Mouse (Mus musculus) gastrocnemius, adult 8-10 months (tissue): ENCODE data around the gene Fhdc1. TPM values are rescaled to one million over a fixed set of nuclear protein-coding genes. Genes with fewer than 3 reads are reported as not detected.

Source experiments
- DNase-seq, 2 experiments: peaks; one replicate each; pipeline ENCODE4 v3.0.0; 2022; ENCODE audit warnings: low spot score in 2 of 2
- total RNA-seq, 4 experiments: library from RNA; stranded (reverse); gene quantifications; 2 replicates each; pipeline ENCODE4 v1.2.4; 2022

Gene Fhdc1
- total RNA-seq: under 1 TPM in 3 of 4 experiments, not detected in 1; 0.09 to 0.15 (median 0.13) TPM

DNA sequence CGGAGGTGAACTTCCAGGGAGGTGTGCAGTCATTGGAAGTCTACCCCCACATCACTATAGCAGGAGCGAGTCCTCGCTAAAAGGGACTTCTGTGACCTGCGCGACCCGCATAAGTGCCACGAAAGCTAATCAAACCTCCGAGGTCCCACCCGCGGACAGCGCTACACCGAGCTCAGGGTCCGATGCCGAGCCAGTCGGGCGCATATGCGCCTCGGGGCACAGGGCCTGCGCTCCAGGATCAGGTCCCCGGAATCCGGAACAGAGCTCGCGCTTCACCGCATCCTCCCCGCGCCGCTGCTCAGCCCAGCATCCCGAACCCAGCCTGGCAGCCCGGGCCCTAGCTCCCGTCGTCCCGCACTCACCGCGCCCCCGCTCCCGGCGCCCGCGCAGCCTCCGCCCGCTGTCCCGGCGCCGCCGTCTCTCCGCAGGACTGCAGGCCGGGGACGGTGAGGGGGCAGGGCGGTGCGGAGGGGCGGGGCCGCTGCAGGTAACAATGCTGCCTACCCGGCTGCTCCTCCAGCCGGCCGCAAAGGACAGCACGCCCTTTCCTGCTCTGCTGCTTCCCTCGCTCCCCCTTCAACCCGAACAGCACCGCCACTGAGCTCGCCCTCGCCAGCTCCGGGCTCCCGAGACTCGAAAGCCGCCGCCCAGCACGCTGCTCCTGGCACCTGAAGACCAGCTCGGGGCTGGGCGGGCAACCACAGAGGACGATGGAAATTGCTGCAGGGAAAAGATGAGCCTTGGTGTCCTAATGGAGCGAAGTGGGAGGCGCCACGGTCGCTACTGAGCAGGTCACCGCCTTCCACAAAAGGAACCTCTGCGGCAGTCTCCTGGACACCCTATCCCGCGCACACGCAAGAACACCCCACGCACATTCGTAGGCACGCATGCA, at the start of gene Fhdc1:
Fhdc1 (minus strand) TSS at position 424 of the 892 bp plus-strand sequence.
- no peak for DNase-seq

DNA sequence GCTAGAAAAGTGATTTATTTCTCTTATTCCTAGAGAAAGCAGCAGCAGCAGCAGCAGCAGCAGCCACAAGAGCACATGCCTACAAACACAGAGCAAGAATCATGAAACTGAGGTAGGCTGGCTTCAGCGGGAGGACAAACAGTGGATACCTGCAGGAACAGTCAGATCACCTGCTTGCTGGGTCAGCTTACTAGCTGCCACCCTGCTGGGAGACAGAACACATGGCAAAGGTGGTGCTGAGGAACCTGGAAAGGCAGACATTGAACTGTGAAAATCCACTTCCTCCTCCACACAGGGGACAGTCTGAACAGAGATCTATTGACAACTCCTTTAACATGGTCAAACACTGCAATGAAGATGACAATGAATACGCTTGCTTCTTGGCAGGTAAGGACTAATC, 48.8 kb upstream of the Fhdc1 start:
- DNase-seq: no peak

DNA sequence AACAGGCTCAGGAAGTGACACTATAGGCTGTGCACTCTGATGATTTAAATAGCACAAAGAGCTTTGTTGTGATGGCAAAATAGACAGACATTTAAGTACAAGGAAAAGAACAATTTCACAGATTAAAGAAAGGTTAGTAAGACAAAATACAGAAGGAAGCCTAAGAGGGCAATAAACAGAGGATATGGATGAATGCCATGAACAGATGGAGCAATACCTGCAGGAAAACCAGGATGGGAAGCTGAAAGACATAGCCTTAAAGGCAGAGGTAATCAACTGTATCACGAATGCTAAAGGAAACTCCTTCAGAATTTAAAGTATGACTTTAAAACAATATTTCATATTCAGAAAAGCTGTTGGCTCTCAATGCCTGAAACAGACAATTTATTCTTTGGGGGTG, 44.7 kb upstream of the Fhdc1 start:
- DNase-seq: no peak

DNA sequence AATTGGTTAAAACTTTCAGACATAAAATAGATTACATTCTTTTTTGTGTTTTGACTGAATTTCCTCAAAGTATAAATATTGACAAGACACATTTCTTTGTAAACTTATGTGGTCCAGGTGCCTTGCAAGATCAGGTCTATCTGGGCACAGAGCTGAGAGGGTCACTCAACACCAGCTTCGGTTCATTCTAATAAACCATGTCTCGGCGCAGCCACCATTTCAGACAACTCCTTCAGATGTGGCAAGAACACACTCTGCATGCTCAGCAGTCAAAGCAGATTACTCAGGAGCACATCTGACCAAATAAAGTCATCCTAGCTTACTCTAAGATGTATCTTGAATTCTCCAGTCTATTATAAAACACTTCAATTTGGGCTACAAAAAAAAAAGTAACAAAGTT, 35.9 kb upstream of the Fhdc1 start:
- no peak for DNase-seq

DNA sequence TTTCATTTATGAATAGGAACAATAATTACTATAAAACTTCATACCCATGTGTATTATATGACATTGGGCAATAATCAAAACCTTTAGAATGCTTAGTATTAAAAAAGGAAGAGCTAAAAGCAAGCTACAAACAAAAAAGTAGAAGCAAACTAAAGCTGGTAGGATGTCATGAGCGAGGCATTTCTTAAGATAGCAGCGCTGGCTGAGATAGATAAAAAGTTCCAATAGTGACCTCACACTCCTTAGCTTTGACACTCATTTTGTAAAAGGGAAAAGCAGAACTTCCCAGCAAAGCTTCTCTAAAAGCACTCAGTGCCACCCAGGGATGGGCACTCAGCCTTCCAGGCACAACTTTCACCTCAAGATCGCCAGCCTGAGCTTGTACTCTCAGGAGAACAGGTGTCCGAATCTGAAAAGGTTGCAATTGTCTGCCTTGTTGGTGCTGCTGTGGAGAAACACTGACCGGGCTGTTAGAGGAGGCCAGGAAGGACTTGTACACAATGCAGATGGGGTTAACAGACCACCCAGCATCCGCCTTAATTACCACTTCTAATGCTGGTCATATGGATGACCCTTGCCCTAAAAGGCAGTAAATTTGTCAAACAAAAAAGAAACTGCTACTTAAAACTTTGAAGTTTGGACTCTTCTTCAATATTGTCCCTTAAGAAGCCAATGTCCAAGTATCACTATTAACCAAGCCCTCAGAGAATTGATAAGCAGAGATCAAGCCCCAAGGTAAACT, 32.7 kb upstream of the Fhdc1 start:
- no peak for DNase-seq

DNA sequence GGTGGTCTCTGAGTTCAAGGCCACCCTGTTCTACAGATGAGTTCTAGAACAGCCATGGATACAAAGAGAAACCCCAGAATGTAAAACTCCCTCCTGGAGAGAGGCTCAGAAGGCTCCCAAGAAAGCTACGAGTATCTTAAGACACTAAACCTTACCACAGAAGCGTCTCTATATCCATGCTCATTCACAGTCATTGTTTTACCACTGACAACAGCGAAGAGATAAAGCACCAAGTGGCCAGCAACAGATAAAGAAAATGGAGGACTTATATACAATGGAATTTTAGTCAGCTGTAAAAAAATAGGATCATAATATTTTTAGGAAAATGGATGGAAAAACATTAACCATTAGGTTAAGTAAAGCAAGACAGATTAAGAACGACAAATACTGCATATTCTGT, 25.0 kb upstream of the Fhdc1 start:
- DNase-seq: no peak

DNA sequence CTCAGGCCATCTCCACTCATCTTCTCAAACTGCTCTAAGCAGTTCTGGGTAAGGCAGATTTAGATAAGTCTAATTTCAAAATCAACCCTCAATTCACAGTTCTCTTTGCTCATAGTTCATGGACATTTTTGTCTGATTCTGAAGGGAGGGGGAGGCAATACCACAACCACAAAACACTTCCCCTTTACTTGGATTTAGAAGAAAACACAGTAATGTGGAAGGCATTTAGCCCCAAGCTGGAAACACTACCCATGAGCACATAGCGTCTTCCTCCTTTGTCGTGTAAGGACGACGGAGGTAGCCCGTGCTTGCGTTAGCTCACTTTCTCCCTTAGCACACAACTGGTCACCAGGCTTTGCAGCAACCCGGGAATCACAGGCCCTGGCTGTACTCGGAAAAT, 24.1 kb upstream of the Fhdc1 start:
- DNase-seq: no peak

DNA sequence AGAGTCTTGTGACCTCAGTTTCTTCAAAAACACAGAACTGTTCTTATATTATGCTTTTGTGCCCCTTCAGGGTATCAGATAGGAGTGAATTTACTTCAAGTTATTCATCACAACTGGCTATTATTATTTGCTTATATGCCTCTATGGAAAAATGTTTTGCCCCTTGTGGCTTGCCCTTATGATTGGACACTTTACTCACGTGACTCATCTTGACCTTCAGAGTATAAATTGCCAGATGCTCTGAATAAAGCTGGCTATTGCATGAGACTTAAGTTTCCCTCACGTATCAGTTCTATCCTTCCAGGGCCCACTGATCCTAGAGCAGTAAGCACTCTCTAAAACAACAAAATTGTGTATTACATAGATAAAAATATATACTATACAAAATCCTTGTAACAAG, 21.9 kb upstream of the Fhdc1 start:
- DNase-seq: no peak

DNA sequence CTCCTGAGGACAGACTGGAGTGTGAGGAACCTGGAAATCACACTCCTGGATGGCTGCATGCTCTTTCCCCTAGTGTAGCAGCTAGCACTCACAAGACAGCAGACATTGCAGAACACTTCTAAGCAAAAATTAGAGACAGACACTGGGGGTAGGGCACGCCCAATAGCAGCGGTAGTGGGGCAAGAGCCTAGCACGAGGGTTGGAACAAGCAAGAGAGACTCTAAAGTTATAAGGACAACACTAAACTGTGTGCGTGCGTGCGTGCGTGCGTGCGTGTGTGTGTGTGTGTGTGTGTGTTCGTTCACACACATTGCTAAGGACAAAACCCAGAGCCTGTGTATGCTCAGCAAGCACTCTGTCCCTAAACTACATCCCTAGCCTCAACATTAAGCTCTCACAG, 20.3 kb upstream of the Fhdc1 start:
- DNase-seq: no peak

DNA sequence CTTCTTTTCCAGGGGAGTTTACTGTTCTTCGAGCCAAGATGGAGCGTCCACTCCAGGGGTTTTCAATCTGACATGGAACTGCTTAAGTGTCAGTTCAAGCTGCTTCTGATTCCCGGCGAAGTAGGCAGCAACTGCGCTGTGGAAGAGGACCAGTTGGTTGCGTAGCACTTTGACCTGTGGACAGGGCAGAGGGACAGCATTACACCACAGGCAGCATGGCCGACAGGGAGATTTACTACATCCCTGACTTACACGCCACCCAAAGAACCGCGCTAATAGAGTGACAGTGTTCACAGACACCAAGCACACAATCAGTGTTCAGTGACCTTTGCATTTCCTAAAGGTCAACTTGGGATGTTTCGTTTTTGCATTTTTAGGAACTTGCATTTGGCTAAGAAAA, 17.5 kb upstream of the Fhdc1 start:
- no peak for DNase-seq

DNA sequence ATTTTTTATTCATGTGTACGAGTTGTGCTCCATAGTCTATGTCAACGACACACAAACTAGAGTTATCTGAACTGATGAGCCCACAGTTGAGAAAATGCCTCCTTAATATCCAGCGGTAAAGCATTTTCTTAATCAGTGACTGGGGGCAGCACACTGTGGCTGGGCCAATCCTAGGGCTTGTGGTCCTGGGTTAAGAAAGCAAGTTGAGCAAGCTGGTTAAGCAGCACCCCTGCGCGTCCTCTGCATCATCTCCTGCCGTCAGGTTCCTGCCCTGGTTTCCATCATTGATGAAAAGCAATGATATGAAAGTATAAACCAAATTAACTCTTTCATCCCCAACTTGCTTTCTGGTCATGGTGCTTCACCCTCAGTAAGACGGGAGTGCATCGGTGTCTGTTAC, 12.4 kb upstream of the Fhdc1 start:
- no peak for DNase-seq

DNA sequence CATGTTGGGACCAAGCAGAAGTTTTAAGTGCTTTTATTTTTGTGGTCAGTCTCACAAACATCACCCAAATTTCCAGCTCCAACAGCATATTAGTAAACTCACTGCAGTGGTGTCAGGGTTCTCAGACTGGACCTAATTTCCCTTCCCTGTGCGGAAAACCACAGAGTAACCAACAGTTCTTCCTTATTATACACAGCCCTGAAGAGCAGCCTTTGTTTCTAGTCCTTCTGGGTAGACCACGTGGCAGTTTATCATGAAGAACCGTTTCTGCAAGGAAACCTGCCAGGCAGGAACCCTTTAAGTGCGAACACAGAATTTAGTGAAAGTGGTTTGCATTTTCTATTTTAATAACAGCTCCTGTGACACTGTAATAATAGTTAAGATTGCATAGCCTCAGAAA, 11.9 kb upstream of the Fhdc1 start:
- no peak for DNase-seq

DNA sequence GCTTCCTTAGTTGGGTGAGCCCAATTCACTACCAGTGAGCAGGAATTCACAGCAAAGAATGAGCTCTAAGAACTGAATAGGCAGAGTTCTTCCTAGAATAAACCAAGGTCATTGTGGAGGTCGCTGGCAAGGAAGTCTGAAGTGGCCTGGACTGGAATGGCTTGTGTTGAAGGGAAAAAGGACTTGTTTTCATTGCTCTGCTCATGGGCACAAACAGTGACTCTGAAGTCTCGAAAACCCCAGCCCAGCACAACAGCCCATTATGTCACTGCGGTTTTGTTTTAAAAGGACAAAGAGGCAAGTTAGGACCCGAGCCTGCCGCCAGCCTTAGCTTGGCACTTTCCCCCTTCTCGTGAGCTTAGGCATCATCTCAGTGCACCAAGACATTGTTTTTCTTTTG, 8.5 kb upstream of the Fhdc1 start:
- DNase-seq: no peak

DNA sequence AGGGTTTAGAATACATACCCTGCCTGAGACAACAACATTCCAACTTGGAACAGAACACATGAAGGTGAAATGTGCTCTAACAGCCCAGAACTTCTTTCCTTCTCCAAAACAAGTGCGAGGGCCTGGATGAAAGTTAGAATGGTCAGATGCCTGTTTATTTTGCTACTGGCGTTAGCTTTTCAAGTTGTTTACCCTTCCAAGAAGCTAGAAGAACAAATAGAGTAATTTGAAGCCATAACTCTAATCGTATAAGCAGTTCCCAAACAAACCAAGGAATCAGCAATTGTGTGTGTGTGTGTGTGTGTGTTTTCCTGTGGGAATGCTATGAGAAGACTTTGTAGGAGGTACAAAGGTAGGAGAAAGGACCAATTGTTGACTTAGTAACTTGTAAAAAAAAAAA, 4.7 kb upstream of the Fhdc1 start:
- DNase-seq: no peak

DNA sequence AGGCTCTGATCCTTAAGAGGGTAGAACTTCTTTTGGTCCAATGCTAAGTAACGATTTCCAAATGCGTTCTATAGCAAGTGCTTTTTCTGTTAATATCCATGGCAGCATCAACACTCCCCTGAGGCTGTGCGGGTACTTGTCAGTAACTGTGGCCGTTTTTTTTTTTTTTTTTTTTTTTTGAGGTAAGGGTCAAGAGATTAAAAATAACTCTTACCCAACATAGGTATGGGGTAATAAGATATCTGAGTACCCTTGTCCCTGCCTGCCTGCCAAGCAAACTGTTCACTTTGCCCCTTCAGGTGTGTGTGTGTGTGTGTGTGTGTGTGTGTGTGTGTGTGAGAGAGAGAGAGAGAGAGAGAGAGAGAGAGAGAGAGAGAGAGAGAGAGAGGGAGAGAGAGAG, 4.1 kb upstream of the Fhdc1 start:
- no peak for DNase-seq

DNA sequence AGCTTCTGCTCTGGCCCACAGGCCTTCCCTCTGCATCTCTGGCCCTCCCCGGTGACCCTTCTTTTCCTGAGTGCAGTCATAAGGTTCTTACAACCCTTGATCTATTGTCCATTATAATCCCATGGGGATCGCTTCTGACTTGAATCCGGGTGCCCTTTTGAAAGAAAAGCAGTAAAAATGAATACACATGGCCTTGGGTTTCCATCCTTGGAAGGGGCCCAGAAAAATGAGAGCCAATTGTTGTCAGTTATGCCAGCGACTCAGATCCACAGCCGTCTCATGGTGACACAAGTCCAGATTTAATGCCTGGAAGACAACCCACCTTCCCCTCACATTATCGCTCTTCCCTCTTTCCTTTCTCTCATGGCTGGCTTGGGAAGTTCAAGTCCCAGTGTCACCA, 1.9 kb upstream of the Fhdc1 start:
- DNase-seq: no peak

DNA sequence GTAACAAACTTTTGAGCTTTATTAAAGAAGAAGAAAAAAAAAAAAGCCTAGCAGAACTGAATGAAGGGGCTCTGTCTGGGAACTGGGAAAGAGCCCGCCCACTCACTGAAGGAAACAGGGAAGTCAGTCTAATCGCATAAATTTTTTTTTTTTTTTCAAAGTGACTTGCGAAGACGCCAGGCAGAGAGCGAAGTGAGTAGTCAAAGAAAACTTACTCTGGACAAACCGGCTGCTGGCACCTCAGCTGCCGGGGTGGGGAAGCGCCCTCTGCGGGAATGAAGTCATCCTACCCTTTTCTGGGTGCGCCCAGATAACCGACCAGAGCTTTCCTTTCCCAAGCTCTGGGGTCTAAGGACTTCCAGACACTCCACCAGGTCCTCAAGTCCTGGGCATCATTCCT, 875 bp upstream of the Fhdc1 start:
- DNase-seq: no peak

DNA sequence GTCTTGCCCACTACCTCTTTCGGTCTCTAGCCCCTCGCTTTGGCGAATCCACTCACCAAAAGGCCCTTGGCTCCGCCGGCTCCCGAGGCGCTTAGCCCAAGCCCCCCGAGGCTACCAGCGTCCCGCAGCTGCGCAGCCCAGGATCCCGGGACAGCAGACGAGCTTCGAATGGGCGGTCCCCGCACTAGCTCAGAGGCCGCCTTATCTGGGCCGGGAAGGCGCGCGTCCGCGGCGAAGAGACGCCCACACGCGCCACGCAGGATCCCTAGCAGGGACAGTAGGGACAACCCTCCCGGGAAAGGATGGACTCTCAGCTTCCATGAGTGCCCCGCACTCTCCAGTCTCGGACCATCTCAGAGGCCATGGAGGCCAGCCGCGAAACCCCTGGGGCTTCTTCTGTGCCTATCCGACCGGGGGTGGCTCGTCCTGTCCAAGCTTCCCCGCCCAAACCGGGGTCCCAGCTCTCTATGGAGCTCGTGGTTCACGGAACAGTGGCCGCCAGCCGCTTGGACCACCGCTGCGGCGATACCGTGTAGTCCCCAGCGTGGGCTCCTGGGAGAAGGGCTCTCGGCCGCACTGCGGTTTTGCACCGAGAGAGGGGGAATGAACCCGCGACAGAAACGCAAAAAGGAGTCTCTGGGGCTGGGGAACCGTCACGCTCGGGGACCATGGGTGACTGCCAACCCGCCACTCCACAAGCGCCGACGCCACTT, 780 bp downstream of the Fhdc1 start:
- DNase-seq: peak in 1 of 2 experiments; percentile 11

DNA sequence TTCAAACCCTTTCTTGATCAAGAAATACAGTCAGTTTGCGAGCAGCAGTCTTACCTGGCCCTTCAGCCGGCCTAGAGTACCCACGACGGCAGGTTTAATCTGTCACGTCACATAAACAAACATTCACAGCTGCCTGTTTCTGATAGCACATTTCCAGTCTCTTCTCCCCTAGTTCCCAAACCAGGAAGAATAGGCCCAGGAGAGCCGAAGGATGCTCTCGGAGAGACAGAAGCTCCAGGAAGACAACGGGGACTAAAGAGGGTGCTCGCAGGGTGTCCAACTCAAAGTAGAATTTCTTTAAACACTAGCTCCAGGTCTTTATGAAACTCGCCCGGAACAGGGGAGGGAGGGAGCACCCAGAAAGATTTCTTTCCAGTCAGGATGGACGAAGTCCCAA, 1.3 kb downstream of the Fhdc1 start:
- no peak for DNase-seq

DNA sequence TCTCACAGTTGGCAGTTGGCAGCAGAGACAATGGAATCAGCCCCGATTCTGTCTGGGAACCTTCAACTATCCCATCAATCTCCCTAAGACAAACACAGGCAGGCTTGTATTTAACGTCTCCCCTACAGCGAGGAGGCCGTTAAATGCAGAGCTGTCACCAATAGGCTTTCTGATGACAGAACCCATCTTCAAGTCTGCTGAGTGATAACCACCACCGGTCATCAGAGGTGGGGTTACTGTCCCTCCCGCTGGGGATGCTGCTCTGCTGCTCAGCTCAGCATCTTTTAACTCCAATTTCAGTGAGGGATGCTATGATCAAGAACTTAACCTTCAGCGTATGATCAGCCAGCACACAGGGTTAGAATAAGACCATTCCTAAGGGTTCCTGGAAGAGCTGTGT, 2.0 kb downstream of the Fhdc1 start:
- no peak for DNase-seq

DNA sequence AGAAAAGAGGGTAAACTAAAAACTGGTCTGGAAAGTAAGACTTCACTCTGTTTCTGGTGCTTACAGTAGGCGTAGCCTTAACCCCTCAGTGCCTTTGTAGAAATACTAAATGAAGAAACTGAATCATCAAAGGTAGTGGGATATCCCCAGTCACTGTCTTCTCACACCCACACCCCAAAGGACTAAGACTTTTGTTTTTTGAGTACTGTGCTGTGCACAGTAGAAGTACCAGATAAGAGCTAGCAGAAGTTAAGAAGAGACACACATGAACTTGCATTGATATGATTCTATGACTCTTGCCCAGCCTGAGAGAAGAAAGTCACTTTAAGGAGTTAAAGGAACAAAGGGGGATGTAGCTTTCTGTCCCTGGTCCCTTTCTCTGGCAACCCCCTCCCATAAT, 2.7 kb downstream of the Fhdc1 start:
- DNase-seq: no peak
